Mouse (Mus musculus) 3T3-L1 (cell line): ENCODE results near the gene Gm7995.
"Not testable (repeated sequence)": the region's sequence is repeated elsewhere in the genome, so short reads cannot be mapped to it uniquely, and the experiment has no call there.

Source experiments
- DNase-seq: peaks from one replicate; pipeline ENCODE4 v3.0.0-alpha.2; 2015; ENCODE audit warnings: low read depth, low spot score

Gm7995 gene

GRCm38 (mm10) chr14:42309910-42310309, at the start of gene Gm7995:
TSS of gene Gm7995 (plus strand) at chr14:42310210.
- DNase-seq: not testable (repeated sequence)

- not testable (repeated sequence) for DNase-seq
These were observed 12.8 kb upstream of the Gm7995 start, which contains the start of gene Gm9611 for GRCm38 (mm10) chr14:42297258-42297657. TSS of gene Gm9611 (minus strand) at chr14:42297358.
